Comparison of ENCODE assay signal across 8 mouse cellular contexts in the genomic region with DNA sequence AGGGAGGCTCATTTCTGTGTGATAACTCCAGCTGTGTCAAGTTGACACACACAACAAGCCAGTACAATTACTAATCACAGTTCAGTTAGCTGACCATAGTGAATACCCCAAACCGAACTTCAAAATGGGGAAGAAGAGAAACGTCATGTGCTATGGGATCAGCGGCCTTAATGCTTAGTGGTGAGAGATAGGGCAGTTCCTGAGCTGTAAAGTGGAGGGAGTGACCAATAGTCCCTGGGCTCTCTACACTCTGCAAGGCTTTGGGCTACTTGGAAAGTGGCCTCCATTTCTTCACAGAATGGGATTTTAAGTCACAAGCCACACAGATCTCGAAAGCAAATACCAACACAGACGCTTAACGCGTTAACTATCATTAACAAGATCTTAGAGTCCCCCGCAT. TPM values are rescaled to one million over a fixed set of nuclear protein-coding genes. Genes with fewer than 3 reads are reported as not detected.
DNase-seq lines count a peak whose midpoint lies in the region; ATAC-seq and TF ChIP-seq lines count a peak whose summit lies in the region.

No protein-coding gene starts in this region.

- no peak for ATAC-seq in neural tube, embryonic 15.5 days (ENCODE audit: low FRiP score)

- TF ChIP-seq POLR2A in lung, adult 2 months (IDR thresholded peaks at IDR 0.05; ENCODE audit: borderline replicate concordance, extremely low read depth, low read depth, low read length) = no peak
- no peak for TF ChIP-seq POLR2A in cortical plate, adult 2 months (IDR thresholded peaks at IDR 0.05; ENCODE audit: extremely low read depth, insufficient read depth, low read length)

- DNase-seq in lung, adult 2 months = no peak
- DNase-seq in lung, postnatal 36 days = no peak
- no peak for DNase-seq in limb, embryonic 10.5 days (ENCODE audit: low spot score)
- no peak for DNase-seq in natural killer cell, adult 2 months (ENCODE audit: low spot score in 2 of 2)
- no peak for DNase-seq in cerebellum, postnatal 4 days (ENCODE audit: low spot score in 2 of 2)
- DNase-seq in adrenal gland, adult 18-20 months (ENCODE audit: low spot score in 2 of 2) = no peak

- no peak for TF ChIP-seq CTCF in lung, adult 2 months (IDR thresholded peaks at IDR 0.05; ENCODE audit: insufficient read depth, low read length)
- no peak for TF ChIP-seq CTCF in cortical plate, adult 2 months (IDR thresholded peaks at IDR 0.05; ENCODE audit: extremely low read depth, insufficient read depth, low read length)

- no peaks in the 10 kb centered on the region for H3K9me3 ChIP-seq in limb, embryonic 10.5 days (replicated peaks)
- no peaks in the 10 kb centered on the region for H3K9me3 ChIP-seq in neural tube, embryonic 15.5 days (replicated peaks)

- peak overlapping the region; percentile 93 for H3K9ac ChIP-seq in neural tube, embryonic 15.5 days (replicated peaks)

- WGBS in lung, adult 2 months = 16% methylated on average over 8 of the region's 8 CpGs
- WGBS in limb, embryonic 10.5 days = 42% methylated on average over 8 of the region's 8 CpGs
- 42% methylated on average over 8 of the region's 8 CpGs for WGBS in neural tube, embryonic 15.5 days

- peak overlapping the region; percentile 99 for H3K4me3 ChIP-seq in lung, adult 2 months (replicated peaks; ENCODE audit: extremely low read depth, low read depth, low read length)
- peak overlapping the region; percentile 99 for H3K4me3 ChIP-seq in cortical plate, adult 2 months (ENCODE audit: insufficient read depth, low read length)
- H3K4me3 ChIP-seq in limb, embryonic 10.5 days = peak overlapping the region; percentile 97
- peak overlapping the region; percentile 93 for H3K4me3 ChIP-seq in neural tube, embryonic 15.5 days (replicated peaks)

- peaks cover 46% of the 10 kb centered on the region for H3K36me3 ChIP-seq in limb, embryonic 10.5 days
- peaks cover 16% of the 10 kb centered on the region; the same call in 1 of the 2 replicates for H3K36me3 ChIP-seq in neural tube, embryonic 15.5 days

- peak overlapping the region; percentile 94 for H3K27ac ChIP-seq in cortical plate, adult 2 months (ENCODE audit: insufficient read depth, low read length)
- H3K27ac ChIP-seq in limb, embryonic 10.5 days = peak overlapping the region; percentile 94
- H3K27ac ChIP-seq in neural tube, embryonic 15.5 days (replicated peaks) = peak overlapping the region; percentile 94

- H3K4me2 ChIP-seq in neural tube, embryonic 15.5 days = peak overlapping the region; percentile 87

- no peaks in the 10 kb centered on the region for H3K27me3 ChIP-seq in limb, embryonic 10.5 days (ENCODE audit: low read depth, poor library complexity, severe bottlenecking)
- H3K27me3 ChIP-seq in neural tube, embryonic 15.5 days (replicated peaks) = no peaks in the 10 kb centered on the region

- H3K4me1 ChIP-seq in lung, adult 2 months (ENCODE audit: control insufficient read depth, insufficient read depth, low read length) = peaks cover 7% of the 10 kb centered on the region; the same call in 1 of the 2 replicates
- H3K4me1 ChIP-seq in cortical plate, adult 2 months (ENCODE audit: control insufficient read depth, insufficient read depth, low read length) = peaks cover 4% of the 10 kb centered on the region; the same call in 1 of the 2 replicates
- peaks cover 28% of the 10 kb centered on the region for H3K4me1 ChIP-seq in limb, embryonic 10.5 days
- peaks cover 52% of the 10 kb centered on the region for H3K4me1 ChIP-seq in neural tube, embryonic 15.5 days

RNA-seq across cellular contexts. Expression of a gene that starts 1.0 kb away (rescaled TPM):
- polyA plus RNA-seq in lung, adult 2 months (2012; rRNA removed) = 49.6 and 74.2 TPM in 2 replicates
- polyA plus RNA-seq in cortical plate, adult 2 months (2012; rRNA removed) = 73.3 and 76.0 TPM in 2 replicates
- polyA plus RNA-seq in limb, embryonic 10.5 days (2016; fragmentation: Nextera tagmentation; extraction: Ambion mirVana) = 84.2 and 87.2 TPM in 2 replicates
- polyA plus RNA-seq in neural tube, embryonic 15.5 days (2015; fragmentation: Nextera tagmentation; extraction: Ambion mirVana) = 111 and 126 TPM in 2 replicates
- total RNA-seq in adrenal gland, adult 18-20 months (2021) = 10 to 100 TPM; 41.8 to 55.2 TPM

RNA-seq across cellular contexts. Expression of a gene that starts 1.0 kb away (rescaled TPM):
- 6.6 and 26.5 TPM in 2 replicates for polyA plus RNA-seq in lung, adult 2 months (2012; rRNA removed)
- 75.7 and 95.2 TPM in 2 replicates for polyA plus RNA-seq in cortical plate, adult 2 months (2012; rRNA removed)
- 143 and 147 TPM in 2 replicates for polyA plus RNA-seq in limb, embryonic 10.5 days (2016; fragmentation: Nextera tagmentation; extraction: Ambion mirVana)
- 90.5 and 98.7 TPM in 2 replicates for polyA plus RNA-seq in neural tube, embryonic 15.5 days (2015; fragmentation: Nextera tagmentation; extraction: Ambion mirVana)
- 10 to 100 TPM; 55.4 to 56.1 TPM for total RNA-seq in adrenal gland, adult 18-20 months (2021)

RNA-seq across cellular contexts. Expression of a gene that starts 13.7 kb away (rescaled TPM):
- polyA plus RNA-seq in lung, adult 2 months (2012; rRNA removed) = 4.8 and 5.5 TPM in 2 replicates
- 24.6 and 25.4 TPM in 2 replicates for polyA plus RNA-seq in cortical plate, adult 2 months (2012; rRNA removed)
- 1.0 and 1.2 TPM in 2 replicates for polyA plus RNA-seq in limb, embryonic 10.5 days (2016; fragmentation: Nextera tagmentation; extraction: Ambion mirVana)
- 5.2 and 5.7 TPM in 2 replicates for polyA plus RNA-seq in neural tube, embryonic 15.5 days (2015; fragmentation: Nextera tagmentation; extraction: Ambion mirVana)
- under 1 TPM; 0.36 to 0.77 TPM for total RNA-seq in adrenal gland, adult 18-20 months (2021)

RNA-seq across cellular contexts. Expression of a gene that starts 55.8 kb away (rescaled TPM):
- polyA plus RNA-seq in lung, adult 2 months (2012; rRNA removed) = 3.4 and 5.8 TPM in 2 replicates
- polyA plus RNA-seq in cortical plate, adult 2 months (2012; rRNA removed) = 22.0 and 23.2 TPM in 2 replicates
- polyA plus RNA-seq in limb, embryonic 10.5 days (2016; fragmentation: Nextera tagmentation; extraction: Ambion mirVana) = 20.8 and 22.1 TPM in 2 replicates
- 15.5 and 16.1 TPM in 2 replicates for polyA plus RNA-seq in neural tube, embryonic 15.5 days (2015; fragmentation: Nextera tagmentation; extraction: Ambion mirVana)
- total RNA-seq in adrenal gland, adult 18-20 months (2021) = 10 to 100 TPM; 22.9 to 25.7 TPM
